Mouse (Mus musculus) heart, postnatal 0 days (tissue): ENCODE measurements around the gene Zer1. TPM values are rescaled to one million over a fixed set of nuclear protein-coding genes. Genes with fewer than 3 reads are reported as not detected.
"Not testable (repeated sequence)": the region's sequence is repeated elsewhere in the genome, so short reads cannot be mapped to it uniquely, and the experiment has no call there.

Experiments
- ATAC-seq: fragments of 200-750 bp; cut with Nextera tagmentation; 2 replicates; pipeline ENCODE4 v1.8.0; 2017; ENCODE audit warnings: low read depth, moderate number of reproducible peaks, moderate library complexity; ENCODE audit not compliant: insufficient read depth
- DNase-seq: peaks from one replicate; pipeline ENCODE4 v3.0.0-alpha.2; 2016; ENCODE audit warnings: low spot score
- H3K27ac ChIP-seq: fragments of 300-500 bp; sonication (generic); 2 replicates; pipeline ENCODE4 v1.5.1; 2014; ENCODE audit warnings: low read depth, mild to moderate bottlenecking
- H3K27me3 ChIP-seq: fragments of 300-500 bp; sonication (generic); 2 replicates; pipeline ENCODE4 v1.6.1; 2014; ENCODE audit warnings: low read length, mixed read lengths; ENCODE audit not compliant: control insufficient read depth, insufficient read depth
- H3K36me3 ChIP-seq: fragments of 300-500 bp; sonication (generic); replicated peaks from 2 replicates; pipeline ENCODE4 v1.6.1; 2014; ENCODE audit warnings: low read length, mixed read lengths; ENCODE audit not compliant: control insufficient read depth, insufficient read depth
- H3K4me1 ChIP-seq: fragments of 300-500 bp; sonication (generic); 2 replicates; pipeline ENCODE4 v1.6.1; 2014; ENCODE audit warnings: antibody characterized with exemption; ENCODE audit not compliant: control insufficient read depth, insufficient read depth
- H3K4me2 ChIP-seq: fragments of 300-500 bp; sonication (generic); 2 replicates; pipeline ENCODE4 v1.6.1; 2014; ENCODE audit warnings: low read depth, mild to moderate bottlenecking, low read length, moderate library complexity
- H3K4me3 ChIP-seq: fragments of 300-500 bp; sonication (generic); 2 replicates; pipeline ENCODE4 v1.5.1; 2014; ENCODE audit warnings: low read depth, low read length
- H3K9ac ChIP-seq: fragments of 300-500 bp; sonication (generic); replicated peaks from 2 replicates; pipeline ENCODE4 v1.6.1; 2014; ENCODE audit warnings: low read depth, low read length, mixed read lengths
- H3K9me3 ChIP-seq: fragments of 300-500 bp; sonication (generic); replicated peaks from 2 replicates; pipeline ENCODE4 v1.6.1; 2016; ENCODE audit warnings: low read length; ENCODE audit not compliant: control insufficient read depth
- CTCF ChIP-seq: IDR thresholded peaks from 2 replicates; pipeline ENCODE4 v1.5.1; 2016; ENCODE audit warnings: antibody characterized with exemption, control low read depth, low read depth
- EP300 ChIP-seq: IDR thresholded peaks from 2 replicates; pipeline ENCODE4 v1.6.1; 2016; ENCODE audit warnings: antibody characterized with exemption, low read depth
- WGBS: fragments of 180-500 bp; shearing (Covaris S2); extraction: QIAGEN DNeasy Blood & Tissue Kit; methylation state at CpG from one replicate; pipeline ENCODE4 v1.1.7; 2014; 5-methylcytosine and 5-hydroxymethylcytosine counted together
- polyA plus RNA-seq: library from polyadenylated mRNA; unstranded; fragments of >200 nt; fragmentation: Nextera tagmentation; extraction: Ambion mirVana; gene quantifications from 2 replicates; pipeline ENCODE4 v1.2.1, GENCODE M21; 2015
- total RNA-seq: library from RNA; depleted of rRNA; stranded (reverse); fragments of >200 nt; gene quantifications from 2 replicates; pipeline ENCODE4 v1.2.3, GENCODE M21; 2014; ENCODE audit warnings: low replicate concordance

Gene Zer1
- total and polyA plus RNA-seq, 2 experiments from 2014 or later = 3.7 to 32.4 TPM

- TF ChIP-seq CTCF = no peak
- TF ChIP-seq EP300 = 0 out of 2 replicates have a peak, but pooled peaks have one; percentile 21
- H3K9ac ChIP-seq = peak overlapping the region; percentile 45
- no peaks in the 10 kb centered on the region for H3K9me3 ChIP-seq
- no peaks in the 10 kb centered on the region for H3K27me3 ChIP-seq
- DNase-seq = peak; percentile 36
- peak overlapping the region; percentile 85 for H3K27ac ChIP-seq
- H3K36me3 ChIP-seq = peaks cover 9% of the 10 kb centered on the region
- peak overlapping the region; percentile 95 for H3K4me2 ChIP-seq
- peak; percentile 49 for ATAC-seq
- H3K4me3 ChIP-seq = peak overlapping the region; percentile 86
- WGBS = 11% methylated on average over 16 of the region's 16 CpGs
- H3K4me1 ChIP-seq = peaks cover 20% of the 10 kb centered on the region
These were observed 8.6 kb upstream of the Zer1 start for GRCm38 (mm10) chr2:30132801-30133612.

DNA sequence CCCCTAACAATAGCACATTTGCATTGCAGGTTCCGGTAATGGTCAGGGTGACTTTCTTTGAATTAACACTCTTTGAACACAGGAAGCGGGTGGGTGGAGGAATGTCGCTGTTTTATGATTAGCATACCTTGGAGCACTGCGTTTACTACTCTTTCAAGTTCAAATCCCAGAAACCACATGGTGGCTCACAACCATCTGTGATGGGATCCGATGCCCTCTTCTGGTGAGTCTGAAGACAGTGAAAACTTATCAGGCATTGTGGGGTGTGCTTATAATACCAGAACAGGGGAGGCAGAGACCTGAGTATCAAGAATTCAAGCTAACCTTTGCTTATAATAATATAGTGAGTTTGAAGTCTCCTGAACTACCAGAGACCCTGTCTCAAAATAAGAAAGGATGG lies 6.9 kb upstream of the Zer1 start:
- not testable (repeated sequence) for DNase-seq, ATAC-seq, H3K27me3 ChIP-seq, H3K9me3 ChIP-seq, H3K36me3 ChIP-seq, H3K9ac ChIP-seq, H3K4me2 ChIP-seq, H3K4me3 ChIP-seq, H3K27ac ChIP-seq
- 50% methylated on average over 5 of the region's 5 CpGs for WGBS
- peaks cover 20% of the 10 kb centered on the region for H3K4me1 ChIP-seq

DNA sequence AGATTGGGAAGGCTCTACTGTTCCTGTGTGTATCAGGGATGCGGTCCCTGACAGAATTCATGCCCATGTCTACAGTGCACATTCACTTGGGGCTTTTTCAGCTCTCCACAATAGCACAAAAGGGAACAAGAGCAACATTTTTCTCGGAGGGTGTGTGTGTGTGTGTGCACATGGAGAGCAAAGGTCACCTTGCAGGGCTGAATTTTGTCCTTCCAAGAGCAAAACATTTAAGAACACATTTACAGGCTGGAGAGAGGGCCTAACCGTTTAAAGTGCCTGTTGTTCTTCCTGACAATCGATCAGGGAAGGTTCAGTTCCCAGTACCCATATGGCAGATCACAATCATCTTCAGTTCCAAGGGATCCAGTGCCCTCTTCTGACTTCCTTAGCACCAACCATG lies 5.8 kb upstream of the Zer1 start:
- no peak overlapping the region for H3K9ac ChIP-seq
- H3K9me3 ChIP-seq = no peaks in the 10 kb centered on the region
- H3K27me3 ChIP-seq = no peaks in the 10 kb centered on the region
- no peak overlapping the region for H3K4me3 ChIP-seq
- 79% methylated on average over 4 of the region's 4 CpGs for WGBS
- H3K4me1 ChIP-seq = peaks cover 17% of the 10 kb centered on the region
- no peak overlapping the region for H3K27ac ChIP-seq
- TF ChIP-seq EP300 (no peak), CTCF (no peak)
- ATAC-seq (no peak), DNase-seq (no peak)
- H3K36me3 ChIP-seq = no peaks in the 10 kb centered on the region
- H3K4me2 ChIP-seq = no peak overlapping the region

DNA sequence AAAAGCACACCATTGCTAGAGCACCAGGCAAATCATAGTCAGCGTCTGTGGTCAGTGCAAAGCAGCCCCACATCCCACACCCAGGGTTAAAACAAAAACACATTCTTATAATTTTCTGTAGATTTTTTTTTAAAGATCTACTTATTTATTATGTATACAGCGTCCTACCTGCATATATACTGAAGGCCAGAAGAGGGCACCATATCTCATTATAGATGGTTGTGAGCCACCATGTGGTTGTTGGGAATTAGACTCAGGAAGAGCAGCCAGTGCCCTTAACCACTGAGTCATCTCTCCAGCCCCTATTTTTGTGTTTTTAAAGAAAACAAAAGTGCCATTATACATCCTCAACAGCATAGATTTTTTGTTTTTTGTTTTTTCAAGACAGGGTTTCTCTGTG lies 4.4 kb upstream of the Zer1 start:
- no peaks in the 10 kb centered on the region for H3K9me3 ChIP-seq
- no peaks in the 10 kb centered on the region for H3K27me3 ChIP-seq
- H3K9ac ChIP-seq = no peak overlapping the region
- H3K27ac ChIP-seq = no peak overlapping the region
- H3K4me3 ChIP-seq = no peak overlapping the region
- WGBS = 31% methylated on average over 2 of the region's 2 CpGs
- peak; percentile 63 for DNase-seq
- no peaks in the 10 kb centered on the region for H3K36me3 ChIP-seq
- H3K4me2 ChIP-seq = no peak overlapping the region
- TF ChIP-seq CTCF = peak; percentile 75
- no peak for TF ChIP-seq EP300
- H3K4me1 ChIP-seq = peaks cover 7% of the 10 kb centered on the region; the same call in 1 of the 2 replicates
- ATAC-seq = no peak

DNA sequence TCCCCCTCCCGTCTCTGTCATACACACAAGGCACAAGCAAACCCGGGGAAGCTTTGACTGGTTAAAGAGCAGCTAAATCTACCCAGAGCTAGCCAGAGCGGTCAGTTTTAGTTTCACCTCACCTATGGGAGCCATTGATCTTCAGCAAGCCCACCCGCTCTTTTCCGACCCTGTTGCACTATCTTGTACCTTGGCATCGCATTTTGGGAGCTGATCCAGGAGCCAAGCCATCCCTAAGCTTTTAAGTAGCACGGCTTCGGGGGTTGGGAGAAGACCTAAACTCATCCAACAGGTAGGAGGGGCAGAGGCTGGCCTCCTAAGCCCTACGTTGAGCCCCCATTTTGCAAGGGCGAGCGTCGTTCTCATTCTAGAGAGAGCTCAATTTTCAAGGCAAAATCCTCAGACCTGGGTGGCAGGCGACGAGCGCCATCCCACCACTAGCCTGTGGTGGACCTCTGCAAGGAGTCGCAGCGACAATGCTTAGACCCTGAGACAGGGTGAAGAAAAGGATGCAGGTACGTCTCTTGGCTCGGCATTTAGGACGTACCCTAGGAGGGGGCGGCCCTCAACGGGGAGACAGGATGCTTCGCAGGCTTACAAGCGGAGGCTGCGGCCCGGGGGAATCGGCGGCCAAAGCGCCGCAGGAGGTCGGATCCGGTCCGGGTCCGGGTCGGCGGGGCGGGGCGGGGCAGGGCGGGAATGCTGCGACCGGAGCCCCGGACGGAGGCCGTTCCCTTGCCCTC lies 485 bp downstream of the Zer1 start:
- H3K27ac ChIP-seq = peak overlapping the region; percentile 85
- H3K4me1 ChIP-seq = peaks cover 8% of the 10 kb centered on the region
- peak overlapping the region; percentile 84 for H3K9ac ChIP-seq
- H3K36me3 ChIP-seq = no peaks in the 10 kb centered on the region
- H3K27me3 ChIP-seq = no peaks in the 10 kb centered on the region
- no peak for TF ChIP-seq EP300
- TF ChIP-seq CTCF = no peak
- no peaks in the 10 kb centered on the region for H3K9me3 ChIP-seq
- peak overlapping the region; percentile 81 for H3K4me3 ChIP-seq
- 1% methylated on average over 36 of the region's 44 CpGs for WGBS
- ATAC-seq (peak; percentile 54), DNase-seq (no peak)
- peak overlapping the region; percentile 95 for H3K4me2 ChIP-seq
